Mouse (Mus musculus) heart, adult 18-20 months (tissue): ENCODE data around the gene Ahnak. TPM values are rescaled to one million over a fixed set of nuclear protein-coding genes. Genes with fewer than 3 reads are reported as not detected.
A peak's percentile ranks its signal among the peaks of the same experiment; 100 is the strongest.

Source experiments
- DNase-seq, 2 experiments: peaks; one replicate each; pipeline ENCODE4 v3.0.0; 2021 to 2022; ENCODE audit warnings: mixed read lengths in 1 of 2
- long read RNA-seq, 2 experiments: library from polyadenylated mRNA; stranded (forward); transcript quantifications; one replicate each; pipeline ENCODE4 v2.0.0; 2021
- total RNA-seq, 2 experiments: library from RNA; stranded (reverse); gene quantifications; 2 replicates each; pipeline ENCODE4 v1.2.3; 2021

Gene Ahnak
- total RNA-seq: 100 to 1,000 TPM; 341 to 356 TPM
- long read RNA-seq, experiment 1, full-length matches to known transcripts: 11 of 35 reads
- long read RNA-seq, experiment 1, partial matches to known transcripts: 1 of 35 reads
- long read RNA-seq, experiment 1, other reads (novel, unspliced or antisense): 23 of 35 reads
- long read RNA-seq, experiment 2, full-length matches to known transcripts: 8 of 34 reads
- long read RNA-seq, experiment 2, partial matches to known transcripts: 2 of 34 reads
- long read RNA-seq, experiment 2, other reads (novel, unspliced or antisense): 24 of 34 reads

GRCm38 (mm10) chr19:8989066-8989566, at the start of gene Ahnak:
Gene Ahnak (plus strand): TSS chr19:8989284.
- DNase-seq: peak; percentile 91 to 93

GRCm38 (mm10) chr19:8940526-8941133, 48.5 kb upstream of the Ahnak start:
- no peak for DNase-seq

- DNase-seq: no peak
These were observed 48.0 kb upstream of the Ahnak start for GRCm38 (mm10) chr19:8941136-8941514.

- DNase-seq: peak; percentile 96 to 97
These were observed 47.4 kb upstream of the Ahnak start, which contains the start of gene Mta2 for GRCm38 (mm10) chr19:8941515-8942217. Gene Mta2 (plus strand): TSS chr19:8941875.

- peak in 1 of 2 experiments; percentile 66 for DNase-seq
These were observed 46.7 kb upstream of the Ahnak start for GRCm38 (mm10) chr19:8942276-8942964.

- no peak for DNase-seq
These were observed 46.0 kb upstream of the Ahnak start for GRCm38 (mm10) chr19:8943047-8943446.

- no peak for DNase-seq
These were observed 45.0 kb upstream of the Ahnak start for GRCm38 (mm10) chr19:8944062-8944461.

- peak; percentile 69 for DNase-seq
These were observed 44.3 kb upstream of the Ahnak start for GRCm38 (mm10) chr19:8944750-8945149.

GRCm38 (mm10) chr19:8945251-8945650, 43.8 kb upstream of the Ahnak start:
- DNase-seq: no peak

GRCm38 (mm10) chr19:8946929-8947328, 42.2 kb upstream of the Ahnak start:
- no peak for DNase-seq

GRCm38 (mm10) chr19:8950190-8950589, 38.9 kb upstream of the Ahnak start:
- no peak for DNase-seq

- DNase-seq: no peak
These were observed 36.8 kb upstream of the Ahnak start for GRCm38 (mm10) chr19:8952241-8952640.

- DNase-seq: peak; percentile 95 to 96
These were observed 35.7 kb upstream of the Ahnak start, which contains the start of gene Tut1 for GRCm38 (mm10) chr19:8953135-8954039. Gene Tut1 (plus strand): TSS chr19:8953847.

- DNase-seq: no peak
These were observed 34.9 kb upstream of the Ahnak start for GRCm38 (mm10) chr19:8954171-8954570.

- DNase-seq: no peak
These were observed 26.8 kb upstream of the Ahnak start for GRCm38 (mm10) chr19:8962256-8962655.

GRCm38 (mm10) chr19:8965075-8965474, 24.0 kb upstream of the Ahnak start:
- DNase-seq: no peak

GRCm38 (mm10) chr19:8965771-8966170, 23.3 kb upstream of the Ahnak start:
- peak in 1 of 2 experiments; percentile 30 for DNase-seq

- no peak for DNase-seq
These were observed 22.9 kb upstream of the Ahnak start for GRCm38 (mm10) chr19:8966198-8966589.

GRCm38 (mm10) chr19:8966590-8967372, 22.3 kb upstream of the Ahnak start, which contains the start of gene Eef1g:
Gene Eef1g (plus strand): TSS chr19:8967041.
- DNase-seq: peak; percentile 98 to 100

- DNase-seq: no peak
These were observed 21.7 kb upstream of the Ahnak start for GRCm38 (mm10) chr19:8967373-8967743.
